Mouse (Mus musculus) bone marrow, adult 2 months (tissue): ENCODE measurements around the gene Mog. TPM values are rescaled to one million over a fixed set of nuclear protein-coding genes. Genes with fewer than 3 reads are reported as not detected.

ENCODE experiments used
- H3K27ac ChIP-seq: fragments of 200-500 bp; 2 replicates; pipeline ENCODE4 v1.5.1; 2012; ENCODE audit warnings: low read depth, mild to moderate bottlenecking, control low read depth, inconsistent platforms, low read length; ENCODE audit not compliant: control insufficient read depth, poor library complexity, insufficient read depth
- H3K4me1 ChIP-seq: fragments of 200-500 bp; 2 replicates; pipeline ENCODE4 v1.6.1; 2011; ENCODE audit warnings: low read length; ENCODE audit not compliant: control insufficient read depth, insufficient read depth
- H3K4me3 ChIP-seq: fragments of 200-500 bp; replicated peaks from 2 replicates; pipeline ENCODE3; 2011; ENCODE audit warnings: mild to moderate bottlenecking, low read depth, low read length, control low read depth; ENCODE audit not compliant: control insufficient read depth
- CTCF ChIP-seq: fragments of 200-500 bp; IDR thresholded peaks from 2 replicates; pipeline ENCODE4 v1.5.1; 2011; ENCODE audit warnings: low read length, control low read depth; ENCODE audit not compliant: control insufficient read depth, insufficient read depth
- POLR2A ChIP-seq: fragments of 200-500 bp; IDR thresholded peaks from 2 replicates; pipeline ENCODE4 v1.6.1; 2011; ENCODE audit warnings: low read depth, mild to moderate bottlenecking, control low read depth, low read length, borderline replicate concordance; ENCODE audit not compliant: control insufficient read depth
- WGBS: fragments of 180-500 bp; shearing (Covaris S2); methylation state at CpG from one replicate; pipeline ENCODE4 v1.1.7; 2018; 5-methylcytosine and 5-hydroxymethylcytosine counted together
- polyA plus RNA-seq: library from polyadenylated mRNA; stranded (reverse); fragments of >200 nt; gene quantifications from 2 replicates; pipeline ENCODE4 v1.2.4, GENCODE M21; 2011; ENCODE audit warnings: low replicate concordance; ENCODE audit not compliant: missing spikeins, insufficient read depth, insufficient read length

The Mog gene
- polyA plus RNA-seq, 1 experiment = not detected

GRCm38 (mm10) chr17:36981221-36981813, 41.9 kb downstream of the Mog start, which contains the start of gene 2410137M14Rik:
TSS of gene 2410137M14Rik (minus strand) at chr17:36981237.
- no peak within 1 kb of the TSS for H3K4me3 ChIP-seq
- TF ChIP-seq POLR2A (no peak), CTCF (no peak)
- H3K4me1 ChIP-seq = no peaks in the 10 kb centered on the region; the same call in 1 of the 2 replicates
- H3K27ac ChIP-seq = no peak within 1 kb of the TSS
- WGBS = 37% methylated on average over 18 of the region's 18 CpGs

DNA sequence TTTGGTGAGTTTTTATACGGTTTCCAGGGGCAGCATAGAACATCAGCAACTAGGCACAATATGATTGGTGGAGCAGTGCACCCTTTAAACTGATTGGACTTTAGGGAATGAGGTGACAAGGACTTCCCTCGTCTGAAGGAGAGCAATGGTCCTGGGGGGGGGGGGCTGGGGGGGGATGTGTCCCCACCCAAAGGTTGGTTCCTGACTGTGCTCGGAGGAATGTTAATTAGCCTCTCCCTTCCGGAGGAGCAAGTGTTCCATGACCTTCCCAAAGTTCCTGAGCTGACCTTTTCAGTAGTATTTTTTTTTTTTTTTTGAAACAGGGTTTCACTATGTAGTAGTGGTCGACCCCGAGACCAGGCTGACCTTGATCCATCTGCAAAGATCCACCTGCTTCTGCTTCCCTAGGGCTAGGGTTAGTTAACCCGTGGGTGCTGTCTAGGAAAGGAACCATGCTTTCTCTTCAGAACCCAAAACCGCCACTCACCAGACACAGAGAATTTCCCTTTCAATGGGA, 49.9 kb downstream of the Mog start:
- Histone ChIP-seq H3K4me3 (no peak overlapping the region), H3K4me1 (peaks cover 4% of the 10 kb centered on the region), H3K27ac (no peak overlapping the region)
- TF ChIP-seq POLR2A (no peak), CTCF (no peak)
- 72% methylated on average over 8 of the region's 8 CpGs for WGBS

DNA sequence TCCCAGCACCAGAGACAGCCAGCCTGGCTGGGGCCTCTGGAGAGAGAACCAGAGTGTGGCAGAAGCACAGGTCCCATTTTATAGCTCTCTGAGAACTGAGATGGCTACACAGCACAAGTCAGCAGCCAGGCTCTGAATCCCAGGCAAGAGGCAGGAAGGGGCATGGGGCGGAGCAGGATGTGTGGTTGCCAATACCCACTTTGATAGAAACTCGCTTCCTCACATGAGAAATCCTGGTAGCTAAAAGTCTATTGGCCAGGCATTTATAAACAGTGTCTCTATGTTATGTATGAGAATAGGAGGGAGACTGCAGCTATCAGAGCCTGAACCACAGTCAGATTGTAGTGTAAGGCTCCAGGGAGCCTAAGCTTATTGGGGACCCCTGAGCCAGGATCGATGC, 50.4 kb downstream of the Mog start:
- TF ChIP-seq POLR2A (no peak), CTCF (no peak)

DNA sequence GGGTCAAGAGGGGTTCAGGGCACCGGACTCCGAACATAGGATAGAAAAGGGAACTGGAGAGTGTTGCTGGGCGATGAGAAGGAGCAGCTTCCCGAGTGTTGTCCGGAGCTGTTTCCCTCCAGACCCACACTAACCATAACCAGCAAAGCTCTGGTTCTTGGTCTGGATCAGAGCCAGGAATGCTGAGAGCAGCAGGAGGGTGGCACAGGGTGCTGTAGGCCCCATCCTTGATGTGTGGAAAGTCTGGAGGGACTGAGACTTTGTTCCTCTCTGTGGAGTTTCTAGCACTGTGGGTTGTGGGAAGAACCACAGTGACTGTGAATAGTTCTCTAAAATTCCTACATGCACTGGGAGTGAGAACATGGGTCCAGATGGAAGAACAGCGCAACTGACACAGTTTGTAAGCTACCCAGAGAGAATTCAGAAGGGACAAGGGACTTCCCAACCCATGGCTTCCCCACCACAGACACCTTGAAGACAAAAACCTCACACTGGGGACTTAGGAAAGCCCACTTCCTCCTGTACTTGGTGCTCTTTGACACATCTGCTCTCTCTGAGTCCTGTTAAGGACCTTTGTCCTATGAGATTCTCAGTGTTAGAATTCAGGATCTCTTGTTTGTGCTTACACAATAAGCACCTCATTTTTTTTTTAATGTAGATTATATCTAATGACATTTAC, 51.9 kb downstream of the Mog start:
- Histone ChIP-seq H3K4me3 (no peak overlapping the region), H3K27ac (no peak overlapping the region; the same call in 1 of the 2 replicates), H3K4me1 (peaks cover 4% of the 10 kb centered on the region)
- WGBS = 26% methylated on average over 6 of the region's 6 CpGs
- TF ChIP-seq POLR2A (no peak), CTCF (no peak)

More for the DNA sequence above, 50.4 kb downstream of the Mog start:
- Histone ChIP-seq H3K4me1 (peaks cover 4% of the 10 kb centered on the region), H3K27ac (no peak overlapping the region), H3K4me3 (no peak overlapping the region)
- 28% methylated on average over 3 of the region's 3 CpGs for WGBS

- TF ChIP-seq POLR2A (no peak), CTCF (no peak)
- Histone ChIP-seq H3K4me1 (peaks cover 4% of the 10 kb centered on the region), H3K4me3 (no peak overlapping the region), H3K27ac (no peak overlapping the region)
- WGBS = 70% methylated on average over 14 of the region's 14 CpGs
Observed at GRCm38 (mm10) chr17:36970316-36970890, 52.8 kb downstream of the Mog start.

- peaks cover 4% of the 10 kb centered on the region for H3K4me1 ChIP-seq
- 3% methylated on average over 1 of the region's 1 CpGs for WGBS
- H3K4me3 ChIP-seq = no peak overlapping the region
- TF ChIP-seq CTCF (no peak), POLR2A (no peak)
- no peak overlapping the region for H3K27ac ChIP-seq
Observed at GRCm38 (mm10) chr17:36966875-36967274, 56.3 kb downstream of the Mog start.

GRCm38 (mm10) chr17:36961125-36961524, 62.1 kb downstream of the Mog start:
- H3K4me1 ChIP-seq = no peaks in the 10 kb centered on the region; the same call in 1 of the 2 replicates
- WGBS = 78% methylated on average over 1 of the region's 1 CpGs
- TF ChIP-seq CTCF = no peak
- TF ChIP-seq POLR2A = no peak
- no peak overlapping the region for H3K27ac ChIP-seq
- no peak overlapping the region for H3K4me3 ChIP-seq

Other genes with a start within 250 kb of the Mog start
- gene H2-M10.6, start 211.2 kb downstream of the Mog start, polyA plus RNA-seq = not detected in 2 replicates
- gene Trim26, start 186.3 kb downstream of the Mog start, polyA plus RNA-seq = 20.9 and 39.6 TPM in 2 replicates
- gene Trim15, start 156.2 kb downstream of the Mog start, polyA plus RNA-seq = 1.6 TPM in 1 of 2 replicates, not detected in the other
- gene Trim10, start 153.8 kb downstream of the Mog start, polyA plus RNA-seq = 108 and 159 TPM in 2 replicates
- not detected in 2 replicates for gene Trim40, start 133.3 kb downstream of the Mog start, polyA plus RNA-seq
- not detected in 2 replicates for gene Trim31, start 125.3 kb downstream of the Mog start, polyA plus RNA-seq
- gene Rnf39, start 80.5 kb downstream of the Mog start, polyA plus RNA-seq = not detected in 2 replicates
- 21.2 and 37.5 TPM in 2 replicates for gene Ppp1r11, start 71.7 kb downstream of the Mog start, polyA plus RNA-seq
- gene Znrd1, start 64.8 kb downstream of the Mog start, polyA plus RNA-seq = 53.8 and 62.7 TPM in 2 replicates
- 4.0 and 7.8 TPM in 2 replicates for gene Znrd1as, start 64.8 kb downstream of the Mog start, polyA plus RNA-seq
- 1.8 TPM in 1 of 2 replicates, not detected in the other for gene 2410137M14Rik, start 42.2 kb downstream of the Mog start, polyA plus RNA-seq
- 5.6 and 15.2 TPM in 2 replicates for gene H2-M5, start 33.9 kb downstream of the Mog start, polyA plus RNA-seq
- 1.3 and 19.0 TPM in 2 replicates for gene Zfp57, start 22.2 kb downstream of the Mog start, polyA plus RNA-seq
- 19.5 and 47.1 TPM in 2 replicates for gene Gabbr1, start 22.6 kb upstream of the Mog start, polyA plus RNA-seq
- gene Olfr90, start 65.1 kb upstream of the Mog start, polyA plus RNA-seq = not detected in 2 replicates
- gene Olfr91, start 74.9 kb upstream of the Mog start, polyA plus RNA-seq = not detected in 2 replicates
- not detected in 2 replicates for gene Olfr92, start 96.7 kb upstream of the Mog start, polyA plus RNA-seq
- not detected in 2 replicates for gene Olfr93, start 138.1 kb upstream of the Mog start, polyA plus RNA-seq
- gene Ubd, start 170.5 kb upstream of the Mog start, polyA plus RNA-seq = 6.7 and 19.8 TPM in 2 replicates
- gene Olfr94, start 177.6 kb upstream of the Mog start, polyA plus RNA-seq = not detected in 2 replicates
- 0.40 TPM in 1 of 2 replicates, not detected in the other for gene Olfr95, start 189.7 kb upstream of the Mog start, polyA plus RNA-seq
- not detected in 2 replicates for gene Olfr96, start 196.7 kb upstream of the Mog start, polyA plus RNA-seq
- not detected in 2 replicates for gene Olfr97, start 213.9 kb upstream of the Mog start, polyA plus RNA-seq
- gene Olfr98, start 240.4 kb upstream of the Mog start, polyA plus RNA-seq = not detected in 2 replicates
- 3.7 and 8.7 TPM in 2 replicates for gene H2-M3, start 246.8 kb upstream of the Mog start, polyA plus RNA-seq